Mouse (Mus musculus) kidney, postnatal 4 days (tissue): ENCODE measurements around the gene Tor1a.
A peak's percentile ranks its signal among the peaks of the same experiment; 100 is the strongest.
"Not testable (repeated sequence)": the region's sequence is repeated elsewhere in the genome, so short reads cannot be mapped to it uniquely, and the experiment has no call there.

Experiments
- DNase-seq, 2 experiments: peaks; one replicate each; pipeline ENCODE4 v3.0.0; 2021; ENCODE audit warnings: mixed read lengths in 2 of 2

The Tor1a gene

DNA sequence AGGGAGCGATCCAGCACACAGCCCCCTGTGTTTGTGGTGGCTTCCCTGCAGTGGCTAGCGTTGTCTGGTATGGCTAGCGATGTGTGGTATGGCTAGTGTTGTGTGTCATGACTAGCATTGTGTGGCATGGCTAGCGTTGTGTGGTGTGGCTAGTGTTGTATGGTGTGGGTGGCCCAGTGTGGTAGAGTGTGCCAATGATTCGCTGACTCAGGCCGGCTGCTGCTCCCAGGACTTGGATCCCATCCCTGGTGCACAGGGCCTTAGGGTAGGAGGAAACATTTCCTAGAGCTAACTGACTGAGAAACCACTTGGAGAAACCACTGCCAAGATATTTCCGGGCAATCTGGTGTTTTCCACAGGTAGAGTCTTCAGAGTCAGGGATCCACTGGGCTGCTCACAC, 50.1 kb downstream of the Tor1a start:
- DNase-seq, result no peak

DNA sequence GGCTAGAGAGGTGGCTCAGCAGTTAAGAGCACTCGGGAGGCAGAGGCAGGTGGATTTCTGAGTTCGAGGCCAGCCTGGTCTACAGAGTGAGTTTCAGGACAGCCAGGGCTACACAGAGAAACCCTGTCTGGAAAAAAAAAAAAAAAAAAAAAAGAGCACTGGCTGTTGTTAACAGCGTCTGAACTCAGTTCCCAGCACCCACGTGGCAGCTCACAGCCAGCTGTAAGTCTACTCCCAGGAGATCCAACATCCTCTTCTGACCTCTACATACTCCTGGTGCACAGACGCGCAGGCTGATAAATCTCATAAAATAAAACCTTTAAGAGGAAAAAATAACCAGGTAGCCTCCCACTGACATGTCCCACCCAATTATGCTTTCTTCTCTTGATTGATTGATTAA, 51.8 kb downstream of the Tor1a start:
- not testable (repeated sequence) for DNase-seq

DNA sequence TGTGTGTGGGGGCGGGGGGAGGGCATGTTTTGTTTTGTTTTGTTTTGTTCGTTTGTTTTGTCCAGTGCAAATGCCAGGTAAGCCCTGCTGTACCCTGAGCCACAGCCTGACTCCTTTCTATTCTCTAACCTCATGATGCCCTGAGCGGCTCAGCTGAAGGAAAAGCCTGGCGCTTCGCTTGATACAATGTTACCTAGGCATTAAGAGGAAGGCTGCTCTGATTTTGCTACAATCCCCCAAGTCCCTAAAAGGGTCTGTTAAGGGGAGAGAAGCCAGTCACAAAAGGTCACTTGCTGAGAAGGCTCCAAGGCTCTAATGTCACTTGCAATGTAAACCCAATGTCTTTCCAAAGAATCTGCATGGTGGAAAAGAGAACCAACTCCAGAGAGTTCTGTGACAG, 52.4 kb downstream of the Tor1a start:
- DNase-seq, result no peak

DNA sequence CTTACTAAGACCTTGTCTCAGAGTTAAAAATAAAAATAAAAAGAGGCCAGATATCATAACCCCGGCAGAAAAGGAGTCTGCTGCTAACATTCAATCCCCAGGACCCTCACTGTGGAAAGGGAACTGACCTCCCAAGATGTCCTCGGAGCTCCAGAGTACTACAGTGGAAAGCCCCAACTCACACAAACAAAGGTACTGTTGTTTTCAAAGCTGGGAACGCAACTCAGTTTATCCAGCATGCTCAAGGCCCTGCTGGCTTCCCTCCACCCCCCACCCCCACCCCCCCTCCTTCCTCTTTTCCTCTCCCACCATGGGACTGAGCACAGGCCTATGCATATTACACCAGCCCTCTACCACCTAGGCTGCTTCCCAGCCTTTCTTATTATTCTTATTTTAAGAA, 52.9 kb downstream of the Tor1a start:
- no peak for DNase-seq

DNA sequence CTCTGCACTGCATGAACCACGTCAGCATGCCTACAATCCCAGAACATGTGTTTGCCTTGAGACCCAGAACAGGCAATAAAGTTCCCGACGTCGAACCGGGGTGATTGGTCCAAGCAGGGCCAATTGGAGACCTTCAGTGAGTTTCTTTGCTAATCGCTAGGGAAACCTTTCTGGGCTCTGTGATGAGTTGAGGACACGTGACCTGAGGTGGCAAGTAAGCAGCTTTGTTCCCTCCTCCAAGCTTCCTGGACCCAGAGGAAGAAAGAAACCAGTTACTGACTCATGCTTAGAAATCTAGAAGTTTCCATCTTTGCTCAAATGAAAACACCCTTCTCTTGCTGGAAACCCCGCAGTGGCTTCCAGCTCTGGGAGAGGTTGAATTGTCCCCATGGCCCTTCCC, 54.7 kb downstream of the Tor1a start:
- no peak for DNase-seq

DNA sequence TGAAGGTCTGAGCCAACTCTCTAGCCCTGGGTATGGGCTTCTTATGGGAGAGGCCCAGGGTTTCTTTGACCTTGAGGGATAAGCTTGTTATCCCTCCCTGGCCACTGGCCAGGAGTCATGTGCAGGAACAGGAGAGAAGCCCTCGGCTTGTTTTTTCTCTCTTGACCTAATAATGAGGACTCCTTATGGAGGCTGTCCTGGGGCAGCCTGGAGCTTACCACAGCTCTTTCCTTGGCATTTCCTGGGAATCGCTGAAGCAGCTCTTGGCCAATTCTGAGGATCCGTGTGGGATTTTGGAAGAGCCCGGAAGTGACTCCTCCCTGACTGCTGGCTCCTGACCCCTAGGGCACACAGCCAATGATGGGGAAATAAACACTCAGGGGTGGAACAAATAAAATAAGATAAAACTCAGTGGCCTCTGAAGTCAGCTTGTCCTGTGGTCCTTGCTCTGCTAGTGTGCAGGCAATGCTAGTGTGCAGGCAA, 55.4 kb downstream of the Tor1a start:
- peak; percentile 69 to 79 for DNase-seq
